Mouse (Mus musculus): ENCODE data around the gene Mei1.

The Mei1 gene

DNA sequence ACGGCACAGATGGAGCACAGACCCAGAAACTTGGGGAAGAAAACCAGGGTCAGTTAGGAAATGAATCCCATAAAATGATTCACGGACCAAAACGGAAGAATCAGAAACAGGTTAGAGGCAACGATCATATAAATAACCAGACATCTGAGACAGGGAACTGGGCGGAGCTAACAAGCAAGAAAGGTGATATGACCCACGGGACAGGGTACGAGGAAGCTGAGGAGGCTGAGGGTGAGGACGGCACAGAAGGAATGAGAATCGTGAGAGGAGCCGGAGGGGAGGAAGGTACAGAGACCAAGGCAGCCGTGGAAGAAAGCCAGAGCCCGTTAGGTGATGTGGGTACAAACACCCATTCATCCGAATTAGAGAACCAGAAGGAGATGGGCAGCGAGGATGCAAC lies 5.9 kb upstream of the Mei1 start:
- no peak for TF ChIP-seq GATA4 (IDR thresholded peaks at IDR 0.05; ENCODE audit: insufficient replicate concordance, low read length)

GRCm38 (mm10) chr15:82065511-82065910 lies 4.3 kb upstream of the Mei1 start:
- TF ChIP-seq GATA4 (IDR thresholded peaks at IDR 0.05; ENCODE audit: insufficient replicate concordance, low read length): no peak

- no peak for TF ChIP-seq GATA4 (IDR thresholded peaks at IDR 0.05; ENCODE audit: insufficient replicate concordance, low read length)
Measured at GRCm38 (mm10) chr15:82071816-82072469, 2.1 kb downstream of the Mei1 start.

GRCm38 (mm10) chr15:82073490-82073889 lies 3.7 kb downstream of the Mei1 start:
- no peak for TF ChIP-seq GATA4 (IDR thresholded peaks at IDR 0.05; ENCODE audit: insufficient replicate concordance, low read length)

DNA sequence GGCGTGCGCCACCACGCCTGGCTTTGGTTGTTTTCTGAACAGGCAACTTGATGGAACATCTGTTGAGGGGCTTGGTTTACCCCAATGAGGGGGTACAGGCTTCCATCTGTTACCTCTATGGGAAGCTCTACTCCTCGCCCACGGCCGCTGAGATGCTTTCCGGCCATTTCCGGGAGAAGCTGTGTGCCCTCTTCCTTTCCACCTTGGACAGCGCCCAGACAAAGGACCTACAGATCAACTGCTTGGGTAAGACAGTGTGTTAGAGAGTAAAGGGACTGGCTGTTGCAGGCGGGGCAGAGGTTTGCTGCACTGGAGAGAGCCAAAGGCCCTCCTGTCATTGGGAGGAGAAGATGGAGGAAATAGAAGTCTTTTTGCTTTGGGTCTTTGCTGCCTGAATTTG lies 10.1 kb downstream of the Mei1 start:
- no peak for TF ChIP-seq GATA4 (IDR thresholded peaks at IDR 0.05; ENCODE audit: insufficient replicate concordance, low read length)

GRCm38 (mm10) chr15:82081161-82081560 lies 11.4 kb downstream of the Mei1 start:
- no peak for TF ChIP-seq GATA4 (IDR thresholded peaks at IDR 0.05; ENCODE audit: insufficient replicate concordance, low read length)

DNA sequence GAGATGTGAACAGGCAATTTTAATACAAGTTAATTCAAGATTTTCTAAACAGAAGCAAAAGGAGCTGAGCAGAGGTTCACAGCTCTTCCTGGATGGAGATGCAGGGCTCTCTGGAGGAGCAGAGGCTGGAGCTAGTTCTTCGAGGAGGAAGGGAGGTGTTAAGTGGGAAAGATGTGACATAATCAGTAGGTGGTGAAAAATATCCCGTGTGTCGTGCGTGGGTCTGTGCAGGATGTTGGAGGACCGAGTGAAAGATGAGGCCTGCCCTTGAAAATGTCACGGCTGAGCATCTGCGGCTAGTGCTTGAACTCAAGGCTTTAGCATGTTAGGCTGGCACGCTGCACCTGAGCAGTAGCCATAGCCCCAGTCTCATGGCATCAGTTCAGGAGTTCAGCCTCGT lies 15.8 kb downstream of the Mei1 start:
- TF ChIP-seq GATA4 (IDR thresholded peaks at IDR 0.05; ENCODE audit: insufficient replicate concordance, low read length): no peak

GRCm38 (mm10) chr15:82086131-82086530 lies 16.3 kb downstream of the Mei1 start:
- TF ChIP-seq GATA4 (IDR thresholded peaks at IDR 0.05; ENCODE audit: insufficient replicate concordance, low read length): no peak

DNA sequence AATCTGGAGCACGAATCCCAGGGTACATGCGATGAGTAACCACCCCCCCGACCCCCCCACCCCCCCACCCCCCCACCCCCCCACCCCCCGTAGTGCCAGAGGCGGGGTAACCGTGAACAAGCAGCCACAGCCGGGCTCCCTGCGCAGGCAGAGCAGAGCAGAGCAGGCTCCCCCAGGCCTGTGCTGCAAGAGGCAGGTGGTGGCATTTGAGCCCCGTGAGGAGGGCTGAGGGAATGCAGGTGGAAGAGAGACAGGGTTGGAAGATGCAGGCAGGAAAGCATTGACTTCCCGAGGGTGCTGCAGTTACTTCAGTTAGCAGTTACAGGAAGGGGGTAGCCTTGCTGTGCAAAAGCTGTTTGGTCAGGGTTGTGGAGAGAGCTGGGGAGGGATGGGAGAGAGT lies 17.5 kb downstream of the Mei1 start:
- TF ChIP-seq GATA4 (IDR thresholded peaks at IDR 0.05; ENCODE audit: insufficient replicate concordance, low read length): no peak

DNA sequence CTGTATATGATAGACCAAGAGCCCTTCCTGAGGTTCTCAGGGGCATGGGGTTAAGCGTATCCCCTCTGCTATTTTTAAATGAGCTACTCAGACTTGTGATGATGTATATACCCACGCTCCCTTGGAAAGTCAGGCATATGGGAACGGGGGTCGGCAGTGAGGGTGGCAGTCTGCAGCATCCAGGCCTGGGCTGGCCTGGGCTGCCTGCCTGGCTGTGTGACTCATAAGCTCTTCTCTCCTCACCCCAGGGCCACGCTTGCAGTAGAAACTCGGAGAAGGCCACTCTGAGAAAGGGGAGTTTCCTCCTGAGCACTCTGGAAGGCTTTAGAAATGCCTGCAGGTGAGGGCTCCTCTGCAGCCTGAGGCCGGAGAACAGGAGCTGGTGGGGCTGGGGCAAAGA lies 21.3 kb downstream of the Mei1 start:
- TF ChIP-seq GATA4 (IDR thresholded peaks at IDR 0.05; ENCODE audit: insufficient replicate concordance, low read length): no peak

DNA sequence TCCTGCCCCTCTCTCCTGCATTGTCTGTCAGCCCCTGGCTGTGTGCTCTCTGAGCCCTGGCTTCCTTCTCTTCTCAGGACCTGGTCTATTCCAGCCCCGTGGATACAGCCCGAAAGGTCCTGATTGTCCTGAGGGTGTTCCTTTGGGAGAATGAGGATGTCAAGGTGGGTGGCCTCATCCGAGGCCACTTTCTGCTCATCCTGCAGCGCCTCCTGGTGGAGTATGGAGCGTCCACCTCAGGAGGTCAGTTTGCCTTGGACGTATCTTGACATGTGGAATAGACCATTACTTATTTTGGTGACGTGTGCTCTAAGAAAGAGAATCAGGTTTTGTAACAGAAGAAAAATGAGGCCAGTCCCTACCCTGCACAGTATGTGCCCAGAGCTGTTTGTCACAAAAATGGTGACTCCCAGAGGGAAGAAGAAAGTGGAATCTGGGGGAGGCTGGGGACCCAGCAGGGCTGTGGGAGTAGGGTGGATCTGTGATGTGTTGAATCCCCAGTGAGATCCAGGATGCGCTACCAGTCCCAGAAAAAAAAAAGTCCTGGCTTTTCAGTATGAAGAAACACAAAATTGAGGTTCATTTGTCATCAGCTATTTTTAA lies 37.3 kb downstream of the Mei1 start:
- no peak for TF ChIP-seq GATA4 (IDR thresholded peaks at IDR 0.05; ENCODE audit: insufficient replicate concordance, low read length)

DNA sequence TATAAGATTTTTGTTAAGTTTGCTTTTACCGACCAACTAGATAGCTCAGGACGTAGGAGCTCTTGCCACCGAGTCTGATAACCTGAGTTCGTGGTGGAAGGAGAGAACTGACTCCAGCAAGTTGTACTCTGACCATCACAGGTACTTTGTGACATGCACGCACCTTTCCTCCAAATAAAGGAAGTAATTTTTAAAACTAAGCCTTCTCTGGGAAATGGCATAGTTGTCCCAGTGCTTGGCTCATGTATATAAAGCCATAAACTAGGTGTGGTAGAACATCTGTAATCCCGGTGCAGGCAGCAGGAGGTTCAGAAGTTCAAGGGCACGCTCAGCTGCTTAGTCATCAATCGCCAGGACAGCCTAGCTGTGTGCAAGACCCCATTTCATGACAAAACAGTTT lies 50.7 kb downstream of the Mei1 start:
- no peak for TF ChIP-seq GATA4 (IDR thresholded peaks at IDR 0.05; ENCODE audit: insufficient replicate concordance, low read length)

GRCm38 (mm10) chr15:82127426-82128374 lies 57.9 kb downstream of the Mei1 start, which contains the start of gene Ccdc134:
Gene Ccdc134 (plus strand): TSS chr15:82127922.
- no peak; the same call in 1 of the 2 replicates for TF ChIP-seq GATA4 (IDR thresholded peaks at IDR 0.05; ENCODE audit: insufficient replicate concordance, low read length)

DNA sequence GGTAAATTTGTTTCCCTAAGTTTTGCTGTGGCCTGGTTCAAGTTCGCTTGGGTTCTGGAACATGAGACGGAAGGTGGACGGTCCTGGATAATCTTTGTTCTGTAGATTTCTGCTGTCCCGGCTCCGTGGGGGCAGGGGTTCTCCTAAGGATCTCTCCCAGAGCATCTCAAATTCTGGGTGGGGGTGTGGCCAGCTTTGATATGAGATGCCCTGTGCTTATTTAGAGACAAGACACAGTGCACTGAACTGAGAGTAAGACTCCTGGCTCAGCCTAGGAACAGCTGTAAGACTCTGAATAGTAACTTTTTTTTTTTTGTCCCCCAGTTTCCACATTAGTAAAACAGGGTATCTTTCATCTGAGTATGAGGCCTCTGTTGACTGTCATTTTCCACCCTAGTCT lies 58.6 kb downstream of the Mei1 start:
- no peak for TF ChIP-seq GATA4 (IDR thresholded peaks at IDR 0.05; ENCODE audit: insufficient replicate concordance, low read length)

- TF ChIP-seq GATA4 (IDR thresholded peaks at IDR 0.05; ENCODE audit: insufficient replicate concordance, low read length): no peak
Measured at GRCm38 (mm10) chr15:82130599-82130998, 60.8 kb downstream of the Mei1 start.

DNA sequence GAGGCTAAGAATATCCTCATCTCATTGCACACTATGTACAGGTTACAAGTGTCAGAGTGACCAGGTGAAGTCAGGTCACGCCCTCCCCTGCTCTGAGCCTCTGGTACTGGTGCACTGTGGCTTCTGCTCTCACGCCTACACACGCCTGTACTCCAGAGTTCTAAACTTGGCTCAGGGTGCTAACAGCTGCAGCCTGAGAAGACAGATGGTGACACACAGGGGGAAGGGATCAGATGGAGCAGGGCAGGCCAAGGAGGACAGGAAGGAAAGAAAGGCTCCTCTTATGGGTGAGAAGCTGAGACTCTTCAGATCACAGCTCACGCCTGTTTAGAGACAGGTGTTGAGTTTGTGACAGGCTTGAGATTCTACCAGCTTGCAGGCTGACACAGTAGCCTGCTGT lies 65.6 kb downstream of the Mei1 start:
- no peak for TF ChIP-seq GATA4 (IDR thresholded peaks at IDR 0.05; ENCODE audit: insufficient replicate concordance, low read length)
